Mouse (Mus musculus): ENCODE data around the gene Sipa1l1.

DNA sequence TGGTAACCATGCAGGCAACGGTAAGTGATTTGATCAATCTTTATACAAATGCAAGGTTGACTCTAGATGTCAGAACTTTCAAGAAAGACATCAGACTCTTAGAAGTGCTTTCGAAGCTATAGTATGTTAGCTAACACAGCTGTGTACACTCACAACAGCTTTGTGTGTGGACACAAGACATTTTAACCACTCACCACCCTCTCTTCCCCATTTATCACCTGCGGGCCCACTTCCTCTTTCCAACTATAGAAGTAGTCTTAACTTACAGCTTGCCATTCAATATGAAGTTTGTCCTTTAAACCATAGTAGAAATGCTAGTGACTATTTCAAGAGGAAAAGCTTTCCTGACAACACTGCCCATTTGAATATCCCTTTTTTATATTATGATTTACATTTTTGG lies 303.7 kb downstream of the Sipa1l1 start:
- TF ChIP-seq CHD2 (IDR thresholded peaks at IDR 0.05; ENCODE audit: low read depth, low read length) = no peak
- TF ChIP-seq HCFC1 (IDR thresholded peaks at IDR 0.05; ENCODE audit: borderline replicate concordance, insufficient read depth, low read length) = no peak
- no peak for TF ChIP-seq MAFK (IDR thresholded peaks at IDR 0.05; ENCODE audit: insufficient read depth, low read depth, low read length)
- no peak for TF ChIP-seq ZC3H11A (IDR thresholded peaks at IDR 0.05; ENCODE audit: borderline replicate concordance, low read depth, low read length)

Data from ES-E14 (cell line).